Mouse (Mus musculus) NIH3T3 (cell line): ENCODE results near the gene Usp9y.

Source experiments
- DNase-seq: peaks from one replicate; pipeline ENCODE4 v3.0.0-alpha.2; 2012; ENCODE audit warnings: low read depth

The Usp9y gene

GRCm38 (mm10) chrY:1459682-1460081 lies at the start of gene Usp9y:
Usp9y (minus strand) TSS chrY:1459782.
- no peak for DNase-seq

DNA sequence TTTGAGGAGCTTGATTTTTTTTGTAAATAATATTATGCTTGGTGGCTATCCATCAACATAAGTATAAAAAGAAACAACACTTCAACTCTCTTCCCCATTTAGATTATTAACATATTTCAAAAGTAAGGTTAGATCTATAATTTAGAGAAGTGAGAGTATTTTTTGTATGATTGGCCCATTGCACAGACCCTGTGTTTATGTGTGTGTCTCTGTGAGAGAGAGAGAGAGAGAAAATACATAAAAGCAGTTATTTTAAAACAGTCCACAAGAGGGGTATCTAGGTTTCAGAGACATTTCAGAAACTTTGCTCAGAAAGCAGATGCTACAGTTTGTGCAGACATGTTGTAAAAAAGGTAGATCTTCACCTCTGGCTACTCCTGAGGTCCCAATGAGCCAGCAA lies 165.9 kb downstream of the Usp9y start:
- DNase-seq = no peak

DNA sequence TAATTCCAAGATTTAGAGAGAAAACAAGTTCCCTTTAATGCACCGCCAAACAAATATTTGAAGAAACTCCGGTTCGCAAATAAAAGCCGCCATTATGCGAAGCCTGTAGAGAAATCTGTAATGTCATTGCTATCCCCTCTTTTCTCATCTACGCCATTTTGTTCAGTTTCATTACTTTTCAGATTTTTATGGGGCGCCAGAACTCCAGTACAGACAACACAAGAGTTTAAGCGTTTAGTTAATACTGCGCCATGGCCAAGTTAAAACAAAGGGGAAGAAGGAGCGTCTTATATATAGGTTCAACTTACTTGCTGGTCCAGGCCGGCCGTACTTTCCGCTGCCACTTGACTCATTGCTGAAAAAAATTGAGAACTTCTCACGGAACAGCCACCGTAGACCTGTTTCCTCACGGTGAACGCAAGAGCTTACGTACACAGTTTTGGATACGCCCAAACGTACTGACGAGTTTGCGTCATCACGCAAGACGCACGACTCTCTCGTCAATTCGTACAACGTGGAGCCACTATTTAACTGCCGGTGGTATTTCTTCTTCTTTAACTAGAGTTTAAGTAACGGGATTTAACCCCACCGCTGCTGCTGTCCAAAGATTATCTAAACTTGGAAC lies 173.3 kb downstream of the Usp9y start, which contains the start of gene Ddx3y:
Ddx3y (minus strand) TSS at position 459 of the 625 bp plus-strand sequence.
- peak; percentile 82 for DNase-seq

DNA sequence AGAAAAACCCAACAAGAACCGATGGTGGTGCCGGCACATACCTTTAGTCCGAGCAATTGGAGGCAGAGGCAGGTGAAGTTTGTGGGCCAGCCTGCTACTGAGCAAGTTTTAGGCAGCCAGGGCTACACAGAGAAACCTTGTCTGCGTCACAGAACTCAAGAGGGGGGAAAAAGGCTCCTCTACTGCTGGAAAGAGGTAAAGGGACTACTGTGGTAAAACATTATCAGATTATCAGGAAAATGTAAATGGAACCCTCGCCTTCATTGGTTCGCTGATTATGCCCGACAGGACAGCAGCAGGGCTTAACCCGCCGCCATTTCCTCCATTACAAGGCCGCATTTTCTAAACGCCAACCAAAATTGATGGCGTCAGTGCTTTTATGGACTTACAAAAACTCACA lies 173.8 kb downstream of the Usp9y start:
- peak; percentile 29 for DNase-seq
